Mouse (Mus musculus) liver, adult 2 months (tissue): ENCODE measurements at regions not wholly inside any gene's neighbourhood (a gene's known extent, or its start where the extent isn't known, plus 50 kb on each side); places are given as distances from the start of the nearest gene placed in this dataset.

Experiments
- CTCF ChIP-seq: fragments of 200-500 bp; IDR thresholded peaks from 2 replicates; pipeline ENCODE4 v1.5.1; 2011; ENCODE audit warnings: low read depth, low read length, control low read depth
- POLR2A ChIP-seq: fragments of 200-500 bp; IDR thresholded peaks from 2 replicates; pipeline ENCODE4 v1.6.1; 2011; ENCODE audit warnings: low read length, control low read depth; ENCODE audit not compliant: insufficient read depth; ENCODE audit errors: extremely low read depth

DNA sequence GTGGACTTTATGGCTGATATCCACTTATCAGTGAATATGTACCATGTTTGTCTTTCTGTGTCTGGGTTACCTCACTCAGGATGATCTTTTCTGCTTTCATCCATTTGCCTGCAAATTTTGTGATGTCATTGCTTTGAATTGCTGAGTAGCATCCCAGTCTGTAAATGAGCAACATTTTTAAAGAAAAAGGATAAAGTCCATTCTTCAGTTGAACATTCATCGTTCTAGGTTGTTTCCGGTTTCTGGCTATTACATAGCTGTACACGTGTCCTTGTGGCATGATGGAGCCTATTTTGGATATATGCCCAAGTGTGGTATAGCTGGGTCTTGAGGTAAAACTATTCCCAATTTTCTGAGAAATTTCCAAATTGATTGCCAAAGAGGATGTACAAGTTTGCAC is 107.9 kb upstream of the Ccdc122 start:
- TF ChIP-seq CTCF: no peak
- no peak for TF ChIP-seq POLR2A
